Mouse (Mus musculus) right cerebral cortex, postnatal 36 days (tissue): ENCODE measurements around the gene Cdk9.

Experiments used
- DNase-seq, 2 experiments: peaks; one replicate each; pipeline ENCODE4 v3.0.0; 2022; ENCODE audit warnings: low spot score in 2 of 2, mixed read lengths in 1 of 2

The Cdk9 gene

DNA sequence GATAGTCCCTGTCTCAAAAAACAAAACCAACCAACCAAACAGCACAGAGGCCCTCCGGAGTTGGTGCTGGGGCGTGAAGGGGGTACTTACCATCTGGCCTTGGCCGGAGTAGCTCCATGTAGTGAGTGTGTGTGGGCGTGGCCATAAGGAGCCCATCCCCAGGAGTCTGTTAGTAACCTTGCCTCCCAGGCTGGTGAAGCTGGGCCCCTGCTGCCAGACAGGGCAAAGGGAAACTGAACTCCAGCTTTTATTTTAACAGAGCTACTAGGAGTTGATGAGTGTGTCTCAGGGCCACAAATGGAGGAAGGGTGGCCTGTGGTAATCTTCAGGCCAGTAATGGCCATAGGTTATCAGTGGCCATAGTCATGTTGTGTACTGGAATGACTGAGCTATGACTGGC, 21.6 kb upstream of the Cdk9 start:
- DNase-seq: no peak

- no peak for DNase-seq
Observed at GRCm38 (mm10) chr2:32732695-32733094, 19.8 kb upstream of the Cdk9 start.

DNA sequence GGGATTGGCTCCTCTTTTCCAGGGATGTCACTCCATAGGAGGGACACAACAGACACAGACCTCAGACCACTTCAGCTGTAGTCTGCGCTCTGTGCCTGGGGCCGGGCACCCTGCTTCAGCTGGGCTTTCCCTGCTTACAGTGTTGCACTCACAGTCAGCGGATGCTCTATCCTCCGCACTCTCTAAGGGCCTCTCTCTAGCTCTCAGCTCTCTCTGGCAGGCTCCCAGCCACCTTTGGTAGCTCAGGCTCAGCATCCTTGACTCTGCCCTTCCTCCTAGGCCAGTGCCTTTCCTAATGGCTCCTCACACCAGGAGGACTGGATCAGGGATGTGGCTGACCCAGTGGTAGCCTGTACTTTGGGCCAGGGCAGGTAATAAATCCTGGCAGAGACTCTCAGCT, 19.0 kb upstream of the Cdk9 start:
- DNase-seq: no peak

- no peak for DNase-seq
Observed at GRCm38 (mm10) chr2:32730854-32731253, 18.0 kb upstream of the Cdk9 start.

DNA sequence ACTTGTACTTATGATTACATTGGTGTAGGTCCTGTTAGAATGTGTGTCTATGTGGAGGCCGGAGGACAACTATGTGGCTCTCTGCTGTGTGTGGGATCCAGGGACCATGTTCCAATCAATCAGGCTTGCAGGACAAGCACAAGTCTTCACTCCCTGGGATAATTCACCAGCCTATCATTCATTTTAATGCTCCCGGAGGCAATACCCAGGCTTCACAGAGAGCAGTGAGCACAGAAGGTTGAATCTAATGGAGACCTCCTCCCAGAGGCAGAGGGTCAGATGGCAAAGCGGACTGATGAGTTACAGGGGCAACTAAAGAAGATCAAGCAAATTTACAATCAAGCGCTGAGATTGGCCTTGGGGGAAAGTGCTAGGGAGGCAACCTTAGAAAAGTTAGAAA, 16.7 kb upstream of the Cdk9 start:
- no peak for DNase-seq

- DNase-seq: no peak
Observed at GRCm38 (mm10) chr2:32728463-32728862, 15.6 kb upstream of the Cdk9 start.

GRCm38 (mm10) chr2:32727435-32727834, 14.6 kb upstream of the Cdk9 start:
- DNase-seq: peak; percentile 76 to 86

GRCm38 (mm10) chr2:32724832-32725790, 12.2 kb upstream of the Cdk9 start:
- DNase-seq: no peak

GRCm38 (mm10) chr2:32724149-32724548, 11.3 kb upstream of the Cdk9 start:
- no peak for DNase-seq

- no peak for DNase-seq
Observed at GRCm38 (mm10) chr2:32722581-32722980, 9.7 kb upstream of the Cdk9 start.

GRCm38 (mm10) chr2:32722046-32722445, 9.2 kb upstream of the Cdk9 start:
- no peak for DNase-seq

- no peak for DNase-seq
Observed at GRCm38 (mm10) chr2:32720681-32721229, 7.9 kb upstream of the Cdk9 start, which contains the start of gene Sh2d3c. Sh2d3c (plus strand) TSS chr2:32721055.

- DNase-seq: no peak
Observed at GRCm38 (mm10) chr2:32720053-32720452, 7.2 kb upstream of the Cdk9 start.

GRCm38 (mm10) chr2:32718761-32719160, 5.9 kb upstream of the Cdk9 start:
- peak in 1 of 2 experiments; percentile 20 for DNase-seq

GRCm38 (mm10) chr2:32714987-32715425, 2.1 kb upstream of the Cdk9 start:
- DNase-seq: no peak

DNA sequence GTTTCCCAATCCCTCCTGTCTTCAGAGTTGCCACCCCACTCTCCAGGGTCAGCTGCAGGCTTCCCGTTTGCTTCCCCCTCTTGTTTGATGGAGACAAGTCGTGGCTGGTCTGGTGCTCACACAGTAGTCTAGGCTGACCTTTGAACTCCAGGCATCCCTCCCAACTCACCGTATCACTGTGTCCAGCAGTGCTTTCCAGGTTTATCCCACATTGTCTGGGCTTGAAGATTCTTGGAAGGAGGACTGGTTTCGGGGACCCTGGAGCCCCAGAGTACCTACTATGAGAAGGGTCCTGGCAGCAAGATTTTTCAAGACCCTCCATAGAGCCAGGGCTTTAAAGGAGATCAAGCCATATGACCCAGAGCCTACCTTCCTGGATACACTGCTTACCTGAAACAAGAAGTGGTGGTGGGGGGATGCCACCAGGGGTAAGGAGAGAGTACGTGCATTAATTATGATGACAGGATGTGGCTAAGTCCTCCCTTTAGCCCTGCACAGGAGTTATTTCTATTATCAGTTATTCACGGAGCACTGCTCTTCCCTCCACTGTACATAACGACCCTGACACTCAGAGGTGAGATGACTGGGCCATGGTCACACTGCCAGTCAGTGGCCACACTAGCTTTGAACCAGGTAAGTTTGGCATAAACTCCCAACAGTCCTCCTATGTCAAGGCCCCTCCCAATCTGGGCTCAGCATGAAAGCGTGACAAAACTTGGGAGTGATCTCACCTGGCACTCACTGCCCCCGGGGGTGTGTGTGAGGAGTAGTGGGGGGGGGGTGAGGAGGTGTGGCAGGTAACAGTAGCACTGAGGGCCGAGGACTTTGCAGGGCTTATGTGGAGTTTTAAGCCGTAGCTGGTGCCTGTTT, 1.5 kb upstream of the Cdk9 start:
- DNase-seq: no peak

- DNase-seq: peak; percentile 88 to 89
Observed at GRCm38 (mm10) chr2:32712586-32712933, 316 bp downstream of the Cdk9 start.

DNA sequence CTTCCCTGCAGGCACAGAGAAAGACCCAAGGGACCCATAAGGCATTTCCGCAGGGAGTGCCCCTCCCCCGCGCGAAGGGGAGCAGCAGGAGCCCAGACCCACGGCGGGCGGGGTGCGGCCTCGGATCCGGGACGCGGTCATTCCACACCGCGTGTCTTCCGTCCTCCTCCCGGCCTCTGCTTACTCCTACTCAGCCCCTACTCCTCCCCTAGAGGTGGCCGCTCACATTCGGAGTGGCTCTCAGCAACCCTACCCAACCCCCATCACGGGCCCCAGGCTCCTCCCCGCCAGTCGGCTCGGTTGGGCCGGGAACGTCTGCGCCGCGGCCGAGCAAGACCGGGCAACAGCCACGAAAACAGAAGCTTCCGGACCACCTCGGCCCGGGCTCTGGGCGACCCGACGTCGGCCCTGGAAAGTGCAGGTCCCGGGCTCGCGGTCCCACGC, 746 bp downstream of the Cdk9 start:
- DNase-seq: peak in 1 of 2 experiments; percentile 36

DNA sequence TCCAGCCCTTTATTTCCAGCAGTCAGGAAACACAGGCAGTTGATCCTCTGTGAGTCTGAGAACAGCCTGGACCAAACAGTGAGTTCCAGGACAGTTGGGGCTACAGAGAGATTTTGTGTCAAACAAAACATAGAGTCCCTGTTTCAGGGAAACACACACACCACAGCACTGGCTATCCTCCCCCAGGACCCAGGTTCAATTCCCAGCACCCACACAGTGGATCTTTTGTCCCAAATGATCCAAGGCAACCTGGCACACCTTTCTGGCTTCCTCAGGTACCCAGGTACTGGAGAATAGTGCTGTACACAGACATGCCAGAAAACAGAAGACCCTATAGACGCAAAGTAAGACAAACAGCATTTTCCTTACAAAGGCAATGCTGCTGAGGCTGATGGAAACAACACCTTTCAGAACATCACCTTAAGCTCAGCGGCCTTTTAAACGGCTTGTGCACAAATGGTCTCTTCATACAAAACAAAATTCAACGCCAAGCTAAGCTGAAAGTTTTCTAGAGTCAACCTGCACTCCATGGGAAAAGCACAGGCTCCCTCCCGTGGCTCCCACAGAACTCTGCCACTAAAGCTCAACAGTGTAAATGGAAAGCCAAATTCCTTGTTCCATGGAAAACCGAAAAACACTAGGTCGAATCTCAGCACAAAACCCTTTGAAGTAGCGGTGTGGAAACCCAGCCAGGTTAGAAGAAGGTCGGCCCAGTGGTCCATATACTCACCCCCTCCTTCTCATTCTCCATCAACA, 1.4 kb downstream of the Cdk9 start:
- no peak for DNase-seq

- DNase-seq: no peak
Observed at GRCm38 (mm10) chr2:32710425-32710824, 2.5 kb downstream of the Cdk9 start.

DNA sequence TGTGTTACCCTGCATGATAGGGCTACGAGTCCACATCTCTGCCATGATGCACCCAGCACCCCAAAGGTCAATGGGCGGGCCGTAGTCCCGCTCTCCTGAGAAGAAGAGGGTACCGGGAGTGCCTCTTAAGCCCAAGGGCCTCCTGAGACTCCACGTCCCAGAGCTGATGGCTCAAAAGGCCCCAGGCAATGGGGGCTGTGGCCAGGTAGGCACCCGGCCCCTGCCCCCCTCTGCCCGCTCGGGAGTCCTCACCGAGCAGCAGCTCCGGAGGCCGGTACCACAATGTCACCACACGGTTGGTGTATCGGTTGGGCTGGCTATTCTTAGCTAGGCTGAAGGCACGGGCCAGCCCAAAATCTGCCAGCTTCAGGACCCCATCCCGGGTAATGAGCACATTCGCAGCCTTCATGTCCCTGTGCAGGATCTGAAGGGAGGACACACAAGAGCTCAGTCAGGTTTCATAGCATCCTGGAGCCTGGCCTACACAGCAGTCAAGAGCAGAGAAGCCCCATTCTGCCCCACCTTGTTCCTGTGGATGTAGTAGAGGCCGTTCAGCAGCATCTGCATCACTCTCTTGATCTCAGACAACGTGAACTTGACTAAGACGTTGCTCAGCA, 3.2 kb downstream of the Cdk9 start:
- DNase-seq: no peak
